In the genomic region with DNA sequence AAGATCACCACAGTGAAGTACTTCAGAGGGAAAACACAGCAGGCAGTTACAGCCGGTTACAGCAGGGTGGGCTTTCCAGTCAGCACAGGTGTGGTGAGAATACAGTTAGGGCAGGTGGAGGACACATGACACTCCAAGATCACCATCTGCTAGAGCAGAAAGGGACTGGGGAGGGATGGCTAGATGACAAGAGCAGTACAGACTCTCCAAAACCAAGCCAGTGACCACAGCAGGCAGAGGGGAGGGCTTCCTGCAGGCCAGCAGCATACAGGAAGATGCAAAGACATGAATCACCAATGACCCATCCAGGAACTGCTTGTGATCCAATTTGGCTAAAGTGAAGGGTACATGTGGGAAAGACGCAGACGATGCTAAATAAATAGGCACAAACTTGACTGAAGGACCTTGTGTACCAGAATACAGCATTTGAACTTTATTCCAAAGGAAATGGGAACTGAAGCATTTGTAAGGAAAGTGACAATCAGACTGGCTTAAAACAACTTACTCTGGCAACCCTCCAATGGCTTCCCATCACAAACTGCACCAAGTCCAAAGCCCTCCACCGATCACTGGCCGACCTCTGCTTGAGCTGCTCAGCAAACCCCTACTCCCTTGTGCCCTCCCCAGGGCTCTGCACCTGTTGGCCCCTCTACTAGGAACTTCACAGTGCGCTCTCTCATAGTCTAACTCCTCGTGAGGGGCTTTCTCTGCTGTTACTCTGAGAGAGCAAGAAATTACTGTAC, we compare ENCODE assay signal across 12 mouse cellular contexts. TPM values are rescaled to one million over a fixed set of nuclear protein-coding genes. Genes with fewer than 3 reads are reported as not detected.
DNase-seq lines count a peak whose midpoint lies in the region; ATAC-seq and TF ChIP-seq lines count a peak whose summit lies in the region.
"Had no signal": no experiment of that assay in that cellular context is flagged by ENCODE, and none has a peak within 500 bp of the region (broad histone marks: within the 10 kb centered on the region; RNA-seq: fewer than 3 reads in every experiment).

No protein-coding gene starts in this region.

- ATAC-seq in forebrain, embryonic 16.5 days = no peak
- no peak for ATAC-seq in midbrain, embryonic 15.5 days (replicated peaks)
- ATAC-seq: forebrain, embryonic 13.5 days; intestine, embryonic 15.5 days; Patski had no signal

- peak overlapping the region; percentile 88 for H3K27ac ChIP-seq in thymus, adult 2 months (ENCODE audit: control insufficient read depth, insufficient read depth, low read length)
- H3K27ac ChIP-seq in forebrain, embryonic 16.5 days (ENCODE audit: low read length) = no peak overlapping the region
- no peak overlapping the region for H3K27ac ChIP-seq in midbrain, embryonic 15.5 days
- H3K27ac ChIP-seq: forebrain, embryonic 13.5 days; intestine, embryonic 15.5 days; liver, embryonic 14.5 days had no signal

- no peak overlapping the region for H3K9ac ChIP-seq in forebrain, embryonic 16.5 days (replicated peaks; ENCODE audit: low read depth, low read length)
- no peak overlapping the region for H3K9ac ChIP-seq in midbrain, embryonic 15.5 days
- H3K9ac ChIP-seq: forebrain, embryonic 13.5 days; intestine, embryonic 15.5 days; liver, embryonic 14.5 days had no signal

- H3K9me3 ChIP-seq in forebrain, embryonic 16.5 days (ENCODE audit: control insufficient read depth, low read length) = no peaks in the 10 kb centered on the region
- H3K9me3 ChIP-seq in midbrain, embryonic 15.5 days = no peaks in the 10 kb centered on the region
- H3K9me3 ChIP-seq: forebrain, embryonic 13.5 days; intestine, embryonic 15.5 days had no signal

- no peaks in the 10 kb centered on the region for H3K27me3 ChIP-seq in thymus, adult 2 months (ENCODE audit: control insufficient read depth, insufficient read depth, low read length)
- H3K27me3 ChIP-seq in forebrain, embryonic 16.5 days (replicated peaks; ENCODE audit: control insufficient read depth, insufficient read depth, low read length) = no peaks in the 10 kb centered on the region
- no peaks in the 10 kb centered on the region for H3K27me3 ChIP-seq in midbrain, embryonic 15.5 days (replicated peaks)
- H3K27me3 ChIP-seq: forebrain, embryonic 13.5 days; intestine, embryonic 15.5 days; Patski had no signal

- no peaks in the 10 kb centered on the region for H3K36me3 ChIP-seq in thymus, adult 2 months (ENCODE audit: control insufficient read depth, insufficient read depth, low read length)
- no peaks in the 10 kb centered on the region for H3K36me3 ChIP-seq in forebrain, embryonic 16.5 days (ENCODE audit: control insufficient read depth, insufficient read depth)
- no peaks in the 10 kb centered on the region for H3K36me3 ChIP-seq in midbrain, embryonic 15.5 days (replicated peaks)
- H3K36me3 ChIP-seq: intestine, embryonic 15.5 days had no signal

- no peak overlapping the region for H3K4me3 ChIP-seq in thymus, adult 2 months (ENCODE audit: control insufficient read depth, insufficient read depth, low read length)
- no peak overlapping the region for H3K4me3 ChIP-seq in forebrain, embryonic 16.5 days (replicated peaks; ENCODE audit: low read length)
- H3K4me3 ChIP-seq in midbrain, embryonic 15.5 days = no peak overlapping the region
- H3K4me3 ChIP-seq: forebrain, embryonic 13.5 days; intestine, embryonic 15.5 days had no signal

- DNase-seq in adrenal gland, adult (ENCODE audit: inconsistent age in 2 of 2, low spot score in 1 of 2) = peak; percentile 64 to 75
- no peak for DNase-seq in adrenal gland, postnatal 25 days
- peak; percentile 69 for DNase-seq in kidney, postnatal 14 days
- DNase-seq in kidney, adult 18-20 months = no peak
- peak; percentile 44 for DNase-seq in adrenal gland, postnatal 14 days
- peak; percentile 60 for DNase-seq in thymus, adult 2 months

- H3K4me1 ChIP-seq in thymus, adult 2 months (replicated peaks; ENCODE audit: control insufficient read depth, insufficient read depth, low read length) = peaks cover 28% of the 10 kb centered on the region
- H3K4me1 ChIP-seq in forebrain, embryonic 16.5 days (replicated peaks; ENCODE audit: control insufficient read depth, insufficient read depth, low read length) = 0 out of 2 replicates have a peak, but pooled peaks cover 2% of the 10 kb centered on the region
- H3K4me1 ChIP-seq in midbrain, embryonic 15.5 days = no peaks in the 10 kb centered on the region
- H3K4me1 ChIP-seq: forebrain, embryonic 13.5 days had no signal

- TF ChIP-seq CTCF in thymus, adult 2 months (IDR thresholded peaks at IDR 0.05; ENCODE audit: borderline replicate concordance, control insufficient read depth, extremely low read depth, insufficient read depth, low read length, poor library complexity) = 0 out of 2 replicates have a peak, but pooled peaks have one; percentile 12

- 35% methylated on average over 7 of the region's 7 CpGs for WGBS in thymus, adult 2 months
- WGBS in forebrain, embryonic 16.5 days = 72% methylated on average over 7 of the region's 7 CpGs
- WGBS in midbrain, embryonic 15.5 days = 79% methylated on average over 7 of the region's 7 CpGs

- TF ChIP-seq POLR2A in thymus, adult 2 months (IDR thresholded peaks at IDR 0.05; ENCODE audit: control insufficient read depth, extremely low read depth, insufficient read depth, low read length, poor library complexity) = no peak

- H3K4me2 ChIP-seq in forebrain, embryonic 16.5 days (ENCODE audit: low read length) = no peak overlapping the region
- H3K4me2 ChIP-seq in midbrain, embryonic 15.5 days = no peak overlapping the region
- H3K4me2 ChIP-seq: forebrain, embryonic 13.5 days; intestine, embryonic 15.5 days had no signal

RNA-seq across cellular contexts. Expression of a gene that starts 53.5 kb away (rescaled TPM):
- total RNA-seq in adrenal gland, postnatal 25 days (2021) = 55.9 and 60.1 TPM in 2 replicates
- 73.0 and 118 TPM in 2 replicates for total RNA-seq in adrenal gland, postnatal 14 days (2021)
- polyA plus RNA-seq in thymus, adult 2 months (2012; rRNA removed) = 157 and 179 TPM in 2 replicates
- 39.3 and 41.7 TPM in 2 replicates for polyA plus RNA-seq in forebrain, embryonic 16.5 days (2015; fragmentation: Nextera tagmentation; extraction: Ambion mirVana)
- polyA plus RNA-seq in midbrain, embryonic 15.5 days (2015; fragmentation: Nextera tagmentation; extraction: Ambion mirVana) = 37.3 and 39.8 TPM in 2 replicates

Comparison
In these comparisons a context has a peak if more than half of its experiments do, and no peak if none do; other contexts are left out.
1. DNase-seq: peak in adrenal gland, adult (2 of 2), kidney, postnatal 14 days (single experiment), adrenal gland, postnatal 14 days (single experiment) and thymus, adult 2 months (single experiment); none in adrenal gland, postnatal 25 days (single experiment) and kidney, adult 18-20 months (single experiment).